Mouse (Mus musculus): ENCODE data around the gene Pitpnm3. TPM values are rescaled to one million over a fixed set of nuclear protein-coding genes. Genes with fewer than 3 reads are reported as not detected.
A peak's percentile ranks its signal among the peaks of the same experiment; 100 is the strongest.
"Not testable (repeated sequence)": the region's sequence is repeated elsewhere in the genome, so short reads cannot be mapped to it uniquely, and the experiment has no call there.

The Pitpnm3 gene
- total RNA-seq (2015) (not detected in 2 replicates), total RNA-seq (2017) (not detected in 2 replicates)

DNA sequence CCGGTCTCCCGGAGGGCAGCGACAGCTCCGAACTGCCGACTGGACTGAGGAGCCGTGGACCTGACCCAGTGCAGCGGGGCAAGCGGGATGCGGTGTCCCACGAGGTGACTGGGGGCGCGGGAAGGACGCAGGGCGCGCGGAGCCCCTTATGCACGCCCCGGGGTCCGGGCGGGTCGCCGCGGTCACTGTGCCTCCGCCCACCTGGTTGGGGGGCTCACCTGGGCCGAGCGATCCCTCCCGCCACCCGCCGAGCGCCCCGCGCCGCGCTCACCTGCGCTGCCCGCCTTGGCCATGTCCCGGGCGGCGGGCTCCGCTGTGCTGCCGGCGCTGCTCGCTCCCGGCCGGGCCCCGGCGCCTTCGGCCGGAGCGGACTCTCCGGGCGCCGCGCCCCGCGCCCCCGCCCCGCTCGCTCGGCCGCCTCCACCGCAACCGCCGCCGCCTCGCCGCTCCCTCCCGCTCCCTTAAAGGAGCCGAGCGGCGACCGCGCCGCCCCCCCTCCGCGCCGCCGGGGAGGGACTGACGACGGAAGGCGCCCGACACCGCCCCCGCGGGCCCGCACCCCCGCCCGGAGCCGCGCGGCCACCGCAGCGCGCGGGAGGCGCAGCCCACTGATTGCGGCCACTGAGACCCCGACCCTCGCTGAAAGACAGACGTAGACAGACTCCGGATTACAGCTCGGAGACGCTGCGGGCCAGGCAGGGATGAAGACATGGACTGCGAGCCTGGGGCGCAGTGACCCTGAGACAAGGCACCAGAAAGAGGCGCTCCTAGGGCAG lies at the start of gene Pitpnm3:
Gene Pitpnm3, minus strand, starts transcription at position 396 of the 776 bp plus-strand sequence.
- ATAC-seq (replicated peaks; ENCODE audit: poor library complexity), result no peak

DNA sequence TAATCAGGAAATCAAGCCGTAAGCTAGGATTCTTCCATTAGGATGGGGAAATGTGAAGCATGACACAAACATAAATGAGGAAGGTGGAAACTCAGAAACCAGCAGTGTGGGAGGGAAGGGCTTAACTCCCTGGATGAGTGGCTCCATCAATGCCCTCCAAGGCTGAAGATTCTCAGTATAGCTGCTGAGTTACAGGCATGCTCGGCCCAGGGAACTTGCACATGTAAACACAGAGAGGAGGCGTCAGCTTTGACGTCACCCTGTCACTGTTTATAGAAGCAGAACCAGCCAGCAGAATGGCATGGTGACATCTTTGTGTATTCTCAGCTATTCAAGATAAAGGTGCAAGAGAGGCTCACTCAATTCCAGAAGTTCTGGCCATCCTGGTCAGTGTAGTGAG lies 48.7 kb upstream of the Pitpnm3 start:
- ATAC-seq (replicated peaks; ENCODE audit: poor library complexity), result no peak

DNA sequence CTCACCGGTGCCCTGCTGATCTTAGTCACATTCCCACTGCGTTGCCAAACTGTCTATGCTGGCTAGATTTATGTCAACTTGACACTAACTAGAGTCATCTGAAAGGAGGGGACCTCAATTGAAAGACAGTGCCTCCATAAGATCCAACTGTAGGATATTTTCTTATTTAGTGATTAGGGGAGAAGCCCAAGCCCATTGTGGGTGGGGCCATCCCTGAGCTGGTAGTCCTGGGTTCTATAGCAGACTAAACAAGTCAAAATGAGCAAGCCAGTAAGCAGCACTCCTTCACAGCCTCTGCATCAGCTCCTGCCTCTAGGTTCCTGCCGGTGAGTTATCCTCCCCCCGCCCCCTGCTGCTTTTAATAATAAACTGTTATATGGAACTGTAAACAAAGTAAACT lies 45.6 kb upstream of the Pitpnm3 start:
- no peak for ATAC-seq (replicated peaks; ENCODE audit: poor library complexity)

GRCm38 (mm10) chr11:72180556-72180955 lies 45.0 kb upstream of the Pitpnm3 start:
- ATAC-seq (replicated peaks; ENCODE audit: poor library complexity), result no peak

DNA sequence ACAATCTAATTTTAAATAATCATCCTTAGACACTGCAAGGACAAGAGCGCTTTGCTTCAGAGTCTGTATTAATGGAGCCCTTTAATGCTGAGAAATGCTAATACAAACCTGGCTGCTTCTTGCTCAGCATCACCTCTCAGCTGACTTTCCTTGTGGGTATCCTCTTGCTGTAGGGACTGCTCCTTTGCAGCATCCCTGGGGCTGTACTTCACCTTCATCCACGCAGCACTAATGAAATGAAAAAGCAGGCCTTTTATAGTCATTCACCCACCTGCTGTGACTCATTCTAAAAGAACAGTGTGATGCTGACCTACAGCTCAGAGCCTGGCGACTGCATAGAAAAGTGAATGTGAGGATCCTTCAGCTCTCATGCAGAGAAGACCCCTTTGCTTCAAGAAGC lies 41.0 kb upstream of the Pitpnm3 start:
- no peak for ATAC-seq (replicated peaks; ENCODE audit: poor library complexity)

GRCm38 (mm10) chr11:72175966-72176365 lies 40.4 kb upstream of the Pitpnm3 start:
- no peak for ATAC-seq (replicated peaks; ENCODE audit: poor library complexity)

DNA sequence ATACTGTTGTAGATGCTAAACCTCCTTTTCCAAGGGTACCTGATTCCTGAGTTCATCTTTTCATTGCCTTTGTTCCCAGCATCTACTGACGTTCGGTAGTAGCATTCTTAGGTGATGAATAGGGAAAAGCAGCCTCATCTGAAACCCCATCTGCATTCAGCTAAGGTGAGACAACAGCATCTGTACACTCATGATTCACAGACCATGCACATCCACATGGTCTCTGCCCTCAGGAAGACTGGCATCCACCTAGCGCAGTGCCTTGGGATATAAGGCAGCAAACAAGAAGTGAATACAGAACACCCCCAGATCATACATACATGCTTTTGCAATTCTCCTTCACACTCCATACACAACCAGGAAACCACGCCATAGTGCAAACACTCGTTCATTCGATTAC lies 39.1 kb upstream of the Pitpnm3 start:
- ATAC-seq (replicated peaks; ENCODE audit: poor library complexity), result no peak

DNA sequence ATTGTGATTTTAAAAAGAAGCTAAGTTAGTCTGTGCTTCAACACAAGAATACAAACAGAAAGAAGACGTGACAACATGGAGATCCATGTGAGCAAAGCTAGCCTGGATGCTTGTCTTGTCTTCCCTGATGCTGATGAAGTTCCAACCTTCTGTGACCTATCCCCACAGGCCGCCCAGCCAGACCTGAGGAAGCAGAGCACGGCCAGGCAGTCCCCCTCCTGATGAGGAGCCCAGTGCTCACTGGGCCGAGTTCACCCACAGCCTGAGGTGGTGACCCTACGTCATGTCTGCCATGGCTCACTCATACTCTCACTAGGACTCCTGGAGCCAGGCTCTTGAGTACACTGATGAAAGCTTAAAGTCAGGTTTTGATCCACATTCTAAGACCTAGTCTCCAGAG lies 37.9 kb upstream of the Pitpnm3 start:
- ATAC-seq (replicated peaks; ENCODE audit: poor library complexity), result no peak

DNA sequence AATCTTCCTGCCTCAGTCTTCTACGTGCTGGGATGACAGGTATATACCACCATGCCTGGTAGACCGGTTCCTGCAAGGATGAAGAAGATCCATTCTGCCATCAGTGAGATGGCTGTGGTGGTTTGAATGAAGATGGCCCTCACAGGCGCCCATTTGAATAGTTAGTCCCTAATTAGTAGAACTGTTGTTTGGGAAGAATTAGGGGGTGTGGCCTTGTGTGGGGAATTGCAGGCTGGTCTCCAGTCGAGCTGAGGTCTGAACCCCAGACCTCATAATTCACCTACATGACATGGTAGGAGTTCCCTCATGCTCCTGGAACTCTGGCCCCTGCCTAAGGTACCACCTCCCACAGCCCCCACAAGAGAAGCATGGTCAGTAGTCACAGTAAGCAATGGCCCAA lies 36.3 kb upstream of the Pitpnm3 start:
- ATAC-seq (replicated peaks; ENCODE audit: poor library complexity), result not testable (repeated sequence)

DNA sequence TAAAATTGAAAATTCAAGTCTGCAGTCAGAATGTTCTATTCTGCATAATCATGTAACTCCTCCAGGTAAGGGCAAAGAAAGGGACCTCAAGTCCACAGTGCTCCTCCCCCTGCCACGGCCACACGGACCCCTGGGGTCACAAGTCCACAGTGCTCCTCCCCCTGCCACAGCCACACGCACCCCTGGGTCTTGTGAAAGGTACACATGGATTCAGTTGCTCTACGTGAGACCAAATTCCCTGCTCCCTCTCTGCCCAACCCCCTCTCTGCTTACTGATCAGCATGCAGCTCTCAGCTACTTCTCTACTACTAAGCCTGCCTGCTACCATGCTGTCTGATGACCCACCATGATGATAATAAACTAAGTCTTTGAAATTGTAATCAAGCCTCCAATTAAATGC lies 34.3 kb upstream of the Pitpnm3 start:
- ATAC-seq (replicated peaks; ENCODE audit: poor library complexity), result no peak

- ATAC-seq (replicated peaks; ENCODE audit: poor library complexity), result no peak
These were observed 27.6 kb upstream of the Pitpnm3 start for GRCm38 (mm10) chr11:72163198-72163597.

DNA sequence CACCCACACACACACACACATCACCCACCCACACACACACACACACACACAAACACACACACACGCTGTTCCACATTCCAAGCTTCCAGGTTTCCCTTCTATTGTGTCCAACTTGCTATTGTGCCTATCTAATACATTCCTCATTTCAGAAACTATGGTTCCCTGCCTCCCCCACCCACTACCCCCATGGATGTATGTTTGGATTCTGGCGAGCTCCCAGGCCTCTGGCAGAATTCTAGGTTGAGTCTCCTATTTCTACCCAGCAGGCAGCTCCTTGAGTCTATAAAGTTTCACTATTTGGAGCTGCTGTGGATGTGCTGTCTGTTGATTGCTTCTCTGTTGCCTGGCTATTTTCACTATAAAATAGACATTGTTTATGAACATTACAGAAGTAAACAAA lies 21.0 kb upstream of the Pitpnm3 start:
- no peak for ATAC-seq (replicated peaks; ENCODE audit: poor library complexity)

DNA sequence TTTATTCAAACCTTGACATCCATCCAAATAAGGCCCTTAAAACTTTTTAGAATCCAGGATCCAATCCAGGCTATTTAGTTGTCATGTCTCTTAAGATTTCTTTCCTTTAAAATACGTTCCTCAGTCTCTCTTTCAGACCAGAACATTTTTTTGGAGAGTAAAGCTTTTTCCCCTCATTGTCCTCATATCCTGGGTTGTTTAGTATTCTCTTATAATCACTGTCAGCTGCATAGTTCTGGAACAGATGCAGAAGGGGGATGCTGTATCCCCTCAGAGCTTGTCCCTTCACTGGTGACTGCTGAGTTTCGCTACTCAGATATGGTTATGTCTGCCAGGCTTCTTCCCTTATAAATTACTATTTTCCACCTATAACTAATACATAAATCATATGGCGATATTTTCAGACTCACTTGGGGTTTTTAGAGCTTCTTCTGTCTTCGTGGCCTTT lies 20.4 kb upstream of the Pitpnm3 start:
- ATAC-seq (replicated peaks; ENCODE audit: poor library complexity), result no peak

GRCm38 (mm10) chr11:72155186-72155980 lies 19.8 kb upstream of the Pitpnm3 start:
- no peak for ATAC-seq (replicated peaks; ENCODE audit: poor library complexity)

DNA sequence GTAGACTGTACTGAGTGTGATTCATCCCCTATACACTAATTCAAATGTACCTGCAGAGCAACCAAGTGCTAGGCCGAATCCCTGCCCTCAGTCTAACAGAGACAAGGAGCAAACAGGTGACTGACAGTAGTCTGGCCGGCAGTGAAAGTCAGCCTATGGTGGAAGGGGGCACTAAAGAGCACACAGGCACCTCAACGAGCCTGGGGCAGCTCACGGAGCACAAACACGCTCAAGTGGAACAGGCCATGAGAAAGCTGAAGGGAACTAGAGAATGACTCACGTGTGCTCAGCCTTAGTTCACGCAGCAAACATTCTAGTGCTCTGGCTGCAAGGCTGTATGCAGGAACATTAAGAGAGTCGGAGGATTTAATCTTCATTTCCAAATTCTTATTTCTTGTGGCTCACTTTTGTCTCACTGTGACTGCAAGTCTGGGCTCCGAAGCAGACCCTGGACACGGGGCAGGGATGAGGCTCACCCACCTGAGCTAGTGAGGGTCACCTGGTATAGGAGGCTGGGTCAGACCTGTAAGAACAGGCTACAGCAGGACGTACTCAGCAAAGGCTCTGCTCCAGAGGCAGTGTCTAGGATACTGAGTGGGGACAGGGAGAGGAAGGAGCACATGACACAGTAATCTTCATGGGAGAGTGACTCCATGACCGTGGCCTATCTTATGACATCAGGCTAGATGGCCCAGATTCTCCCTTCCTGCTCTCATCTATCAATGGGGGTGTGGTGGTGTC lies 17.7 kb upstream of the Pitpnm3 start:
- ATAC-seq (replicated peaks; ENCODE audit: poor library complexity), result no peak

- no peak for ATAC-seq (replicated peaks; ENCODE audit: poor library complexity)
These were observed 15.5 kb upstream of the Pitpnm3 start for GRCm38 (mm10) chr11:72151120-72151519.

DNA sequence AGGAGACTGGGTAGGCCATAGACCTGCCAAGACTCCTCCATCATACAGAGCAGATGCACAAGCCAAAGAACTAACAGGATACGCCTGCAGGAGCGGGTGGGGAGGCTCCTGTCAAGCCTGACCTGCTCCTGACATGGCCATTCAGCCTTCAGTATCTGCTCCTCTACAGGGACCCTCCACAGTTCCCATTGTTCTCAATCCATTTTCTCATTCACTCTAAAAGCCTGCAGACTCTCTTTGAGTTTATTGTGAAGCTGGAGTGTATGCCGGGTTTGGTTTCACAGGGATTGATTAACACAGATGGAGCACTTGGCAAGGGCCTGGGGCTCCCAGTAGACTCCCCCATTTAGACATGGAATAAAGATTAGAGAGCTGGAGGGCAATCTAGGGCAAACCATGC lies 12.3 kb upstream of the Pitpnm3 start:
- ATAC-seq (replicated peaks; ENCODE audit: poor library complexity), result no peak

GRCm38 (mm10) chr11:72145877-72146248 lies 10.3 kb upstream of the Pitpnm3 start:
- no peak for ATAC-seq (replicated peaks; ENCODE audit: poor library complexity)

DNA sequence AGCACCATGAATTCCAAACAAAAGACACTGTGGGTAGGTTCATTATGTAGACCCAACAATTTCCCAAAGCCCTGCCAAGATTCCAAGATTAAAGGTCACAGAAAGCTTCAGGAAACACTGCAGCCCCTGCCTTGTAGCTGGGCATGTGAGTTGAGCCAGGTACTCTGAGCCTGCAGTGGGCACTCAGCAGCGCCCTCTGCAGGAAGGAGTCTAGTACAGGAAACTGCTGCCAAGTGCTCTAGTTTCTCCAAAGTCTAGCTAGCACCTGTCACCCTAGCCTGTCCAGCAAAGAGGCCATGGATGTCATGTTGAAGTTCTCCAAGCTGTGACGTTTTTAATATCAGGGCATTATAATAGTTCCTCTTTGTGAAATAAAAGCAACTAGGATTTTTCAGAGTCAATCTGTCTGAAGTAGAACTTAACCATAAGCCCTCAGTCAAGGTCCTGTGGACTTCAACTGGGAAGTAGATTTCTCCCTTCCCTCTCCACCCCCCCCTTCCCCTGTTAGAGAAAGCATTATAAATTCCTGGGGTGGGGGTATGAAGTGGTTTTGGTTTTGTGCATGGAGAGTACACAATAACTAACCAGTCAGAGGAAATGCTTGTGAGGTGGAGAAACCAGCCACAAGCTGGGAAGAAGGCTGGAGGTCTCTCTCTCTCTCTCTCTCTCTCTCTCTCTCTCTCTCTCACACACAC lies 9.8 kb upstream of the Pitpnm3 start:
- peak; percentile 46; the same call in 1 of the 2 replicates for ATAC-seq (replicated peaks; ENCODE audit: poor library complexity)

DNA sequence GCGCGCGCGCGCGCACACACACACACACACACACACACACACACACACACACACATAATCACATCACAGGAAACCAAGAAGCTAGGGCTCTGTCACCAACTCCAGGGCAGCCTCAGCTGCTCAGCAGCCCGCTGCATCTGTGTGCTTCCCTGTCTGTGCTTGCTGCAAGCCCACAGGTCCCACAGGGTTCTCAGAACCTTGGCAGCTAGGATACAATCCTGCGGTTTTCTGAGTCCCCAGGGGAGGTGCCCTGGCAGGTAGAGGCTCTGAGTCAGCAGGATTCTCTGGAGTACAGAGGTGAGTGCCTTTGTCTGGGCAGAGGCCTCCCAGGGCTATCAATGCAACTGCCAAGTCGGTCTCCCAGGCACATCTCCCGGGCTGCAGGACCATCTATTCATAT lies 7.3 kb upstream of the Pitpnm3 start:
- no peak for ATAC-seq (replicated peaks; ENCODE audit: poor library complexity)

- no peak for ATAC-seq (replicated peaks; ENCODE audit: poor library complexity)
These were observed 4.6 kb upstream of the Pitpnm3 start for GRCm38 (mm10) chr11:72140198-72140597.
